Mouse (Mus musculus) cerebellum, adult 9-10 months (tissue): ENCODE measurements around the gene Slc1a3.
A peak's percentile ranks its signal among the peaks of the same experiment; 100 is the strongest.

ENCODE experiments used
- DNase-seq: peaks from one replicate; pipeline ENCODE4 v3.0.0; 2022

Slc1a3 gene

DNA sequence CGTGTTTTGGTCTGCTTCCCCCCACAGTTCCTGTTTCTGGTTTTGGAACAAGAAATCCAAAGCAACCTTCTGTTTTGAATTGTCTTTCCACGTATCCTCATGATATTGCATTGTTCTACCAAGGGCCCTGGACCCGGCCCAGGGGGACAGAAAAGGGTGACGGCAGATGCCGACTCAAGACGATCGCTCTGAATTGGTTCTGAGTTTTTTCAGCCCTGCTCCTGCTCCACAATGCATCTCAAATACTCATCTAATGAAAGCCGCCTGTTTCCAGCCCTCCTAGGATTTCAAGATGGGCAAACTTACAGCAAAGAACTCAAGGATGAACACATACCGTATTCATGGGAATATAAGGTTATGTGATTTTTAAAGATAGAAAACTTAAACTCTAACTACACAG lies 55.3 kb downstream of the Slc1a3 start:
- DNase-seq: no peak

DNA sequence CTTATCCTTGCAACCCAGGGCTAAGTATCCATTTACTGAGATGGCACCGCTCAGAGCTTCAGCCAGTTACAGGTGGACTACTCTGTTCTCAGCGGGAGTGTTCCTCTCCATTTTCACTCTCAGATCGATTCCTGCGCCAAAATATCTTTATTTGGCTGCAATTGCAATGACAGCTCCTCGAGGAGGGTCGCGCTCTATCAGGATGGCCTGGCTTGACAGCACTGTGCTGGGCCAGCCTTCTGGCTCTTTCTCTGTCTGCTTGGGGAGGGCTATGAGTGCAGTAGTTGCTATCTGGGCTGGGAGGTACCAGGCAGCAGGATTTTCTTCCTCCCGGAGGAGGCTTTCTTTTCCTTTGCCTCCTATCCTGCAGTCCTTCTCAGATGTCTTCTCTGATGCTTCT lies 57.9 kb downstream of the Slc1a3 start:
- DNase-seq: no peak

GRCm38 (mm10) chr15:8643997-8644692 lies 66.4 kb downstream of the Slc1a3 start:
- no peak for DNase-seq

DNA sequence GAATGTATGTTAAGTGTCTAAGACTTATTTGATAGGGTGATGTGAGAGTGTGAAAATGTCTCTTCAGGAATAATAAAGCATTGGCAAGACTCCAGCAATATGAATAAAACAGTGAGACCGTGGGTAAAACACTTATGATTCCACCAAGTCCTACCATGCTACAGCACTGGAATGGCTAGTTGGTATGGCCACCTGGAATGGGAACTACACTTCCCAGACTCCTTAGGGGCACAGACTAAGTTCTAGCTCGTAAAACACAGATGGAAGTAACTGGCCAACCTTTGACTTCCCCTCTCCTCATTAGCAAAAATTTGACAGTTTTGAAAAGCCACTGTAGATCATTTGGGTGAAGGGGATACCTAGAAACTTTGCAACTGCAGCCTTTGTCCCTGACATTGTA lies 70.7 kb downstream of the Slc1a3 start:
- DNase-seq: no peak

DNA sequence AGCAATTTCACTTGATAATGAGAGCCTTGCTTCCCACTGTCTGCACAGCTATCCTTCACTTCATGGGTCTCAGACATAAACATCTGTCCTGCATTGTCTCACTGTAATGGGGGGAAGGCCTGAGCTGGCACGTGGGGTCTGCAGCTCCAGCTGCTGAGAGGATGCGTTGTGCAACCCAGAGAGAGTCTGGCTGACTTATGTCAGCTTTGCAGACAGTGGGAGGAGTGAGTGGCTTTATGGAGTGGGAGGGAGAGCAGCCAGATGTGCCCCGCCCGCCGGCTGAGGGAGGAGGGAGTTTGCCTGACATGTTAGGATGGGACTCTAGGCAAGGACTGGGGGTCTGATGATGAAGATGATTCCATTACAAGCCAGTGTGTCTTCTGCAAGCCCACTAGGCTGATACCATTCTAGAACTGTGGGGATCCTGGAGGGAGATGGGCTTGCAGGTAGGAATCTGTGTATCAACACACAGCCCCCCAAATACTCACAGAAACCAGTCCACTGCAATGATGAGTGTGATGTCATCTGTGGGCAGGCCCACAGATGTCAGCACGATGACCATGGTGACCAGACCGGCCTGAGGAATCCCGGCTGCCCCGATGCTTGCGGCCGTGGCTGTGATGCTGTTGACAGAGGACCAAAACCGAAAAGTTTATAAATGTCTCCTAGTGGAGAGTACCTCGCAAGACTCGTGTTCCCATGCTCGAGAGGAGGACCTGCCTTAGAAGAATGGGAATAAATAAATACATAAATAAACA lies 71.8 kb downstream of the Slc1a3 start:
- no peak for DNase-seq

- no peak for DNase-seq
Observed at GRCm38 (mm10) chr15:8637283-8637682, 73.3 kb downstream of the Slc1a3 start.

DNA sequence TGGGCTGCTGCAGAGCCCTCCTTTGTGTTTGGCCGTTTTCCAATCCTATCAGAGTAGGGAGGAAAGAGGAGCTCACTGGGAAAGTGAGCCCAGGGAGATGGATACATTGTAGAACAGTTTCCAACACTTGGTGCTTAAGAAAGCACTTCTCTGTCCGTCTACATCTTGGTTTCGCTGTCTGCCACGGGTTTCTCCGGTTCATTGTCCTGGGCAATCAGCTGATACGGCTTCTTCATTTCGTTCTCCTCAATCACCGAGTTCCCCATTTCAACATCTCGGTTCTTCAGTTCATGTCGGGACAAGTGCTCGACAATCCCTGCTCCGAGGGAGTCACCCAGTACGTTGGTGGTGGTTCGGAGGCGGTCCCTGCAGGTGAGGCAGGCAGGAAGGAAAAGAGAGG lies 74.6 kb downstream of the Slc1a3 start:
- no peak for DNase-seq

DNA sequence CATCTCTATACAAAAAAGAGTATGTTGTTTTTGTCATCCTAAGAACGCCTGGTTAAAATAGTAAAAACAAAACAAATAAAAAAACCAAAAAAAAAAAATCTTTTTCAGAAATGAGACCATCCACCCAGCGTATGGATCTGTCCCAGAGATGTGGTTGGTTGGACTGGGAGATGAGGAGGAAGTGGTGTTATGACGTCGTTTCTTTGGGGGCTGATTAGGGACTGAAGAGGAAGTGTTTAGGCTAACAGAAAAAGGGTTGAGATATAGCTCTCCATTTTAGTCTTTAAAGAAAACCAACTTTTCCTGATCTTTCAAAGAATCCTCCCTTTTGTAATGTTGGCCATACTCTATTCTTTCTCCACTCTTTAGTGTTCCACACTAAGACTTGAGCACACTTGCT lies 75.8 kb downstream of the Slc1a3 start:
- DNase-seq: no peak

DNA sequence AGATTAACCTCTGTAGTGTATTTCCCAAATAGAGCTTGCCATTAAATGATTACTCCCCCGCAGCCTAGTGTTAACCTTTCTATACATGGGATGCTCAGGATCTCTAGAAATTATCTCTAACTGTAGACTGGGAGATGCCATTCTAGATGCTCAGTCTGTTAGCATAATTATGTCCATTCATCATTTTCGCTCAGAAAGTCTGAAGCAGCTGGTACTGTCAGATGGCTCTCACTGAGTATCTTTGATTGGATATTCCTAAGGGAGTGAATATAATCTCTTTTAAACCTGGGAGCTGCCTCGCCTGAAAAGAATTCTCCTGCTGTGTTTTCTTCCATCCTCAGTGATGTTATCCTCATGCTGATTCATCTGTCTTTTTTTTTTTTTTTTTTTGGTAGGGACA lies 76.2 kb downstream of the Slc1a3 start:
- DNase-seq: no peak

- DNase-seq: peak; percentile 64
Observed at GRCm38 (mm10) chr15:8633375-8633774, 77.2 kb downstream of the Slc1a3 start.

DNA sequence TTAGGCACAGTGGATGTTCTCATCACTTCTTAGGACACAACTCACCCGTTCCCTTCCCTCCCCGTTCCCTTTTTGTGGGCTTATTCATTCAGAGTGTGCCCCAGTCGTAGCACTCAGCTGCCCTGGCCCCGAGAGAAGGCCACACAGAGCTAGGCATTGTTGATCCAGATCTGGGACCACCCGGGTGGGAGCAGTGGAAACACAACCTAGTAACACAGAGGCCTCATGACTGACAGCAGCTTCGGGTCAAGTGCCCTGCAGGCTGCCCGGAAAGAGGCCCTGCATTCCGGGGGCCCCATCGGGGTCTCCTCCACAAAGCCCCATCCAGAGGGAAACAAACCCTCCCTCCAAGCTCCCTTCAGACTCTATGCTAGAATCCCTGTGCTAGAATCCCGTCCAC lies 78.2 kb downstream of the Slc1a3 start:
- DNase-seq: peak; percentile 25

DNA sequence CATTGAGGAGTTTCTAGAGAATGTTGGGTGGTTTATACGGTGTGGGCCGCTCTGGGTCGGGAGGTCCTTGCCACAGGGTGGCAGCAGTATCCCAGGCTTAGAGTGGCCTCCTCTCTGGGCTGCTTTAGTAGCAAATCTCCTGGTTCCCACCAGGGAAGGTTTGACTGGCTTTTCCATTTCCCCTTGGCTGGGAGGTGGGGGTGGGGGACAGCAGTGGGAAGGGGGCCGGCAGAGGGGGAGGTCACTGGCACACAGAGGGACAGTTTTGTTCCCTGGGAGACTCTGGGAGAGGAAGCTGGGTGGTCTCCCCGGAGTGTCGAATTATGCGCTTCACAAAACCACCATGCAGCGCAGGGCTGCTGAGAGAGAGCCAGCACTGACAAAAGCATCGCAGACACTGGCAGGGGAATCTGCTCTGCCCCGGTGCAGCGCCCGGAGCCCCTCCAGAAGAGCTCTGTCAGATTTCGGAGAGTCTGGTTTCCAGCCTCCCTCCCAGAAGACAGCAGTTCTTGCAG lies 81.2 kb downstream of the Slc1a3 start:
- peak; percentile 81 for DNase-seq

DNA sequence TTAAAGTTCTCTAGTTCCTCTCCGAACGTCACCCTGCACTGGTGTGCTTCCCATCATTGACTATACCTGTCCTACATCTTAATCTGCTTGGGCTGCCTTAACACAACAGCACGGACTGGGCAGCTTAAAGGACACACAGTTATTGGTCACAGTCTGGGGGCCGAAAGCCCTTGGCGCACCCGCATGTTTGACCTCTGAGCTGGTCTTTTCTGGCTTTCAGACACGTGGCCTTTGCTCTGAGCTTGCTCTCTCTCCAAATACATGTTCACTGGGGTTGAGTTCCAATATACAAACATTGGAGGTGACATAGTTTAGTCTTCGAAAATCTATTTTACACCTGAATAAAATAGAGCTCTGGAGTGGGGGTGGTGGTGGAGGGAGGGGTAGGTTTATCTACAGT lies 82.4 kb downstream of the Slc1a3 start:
- peak; percentile 25 for DNase-seq

DNA sequence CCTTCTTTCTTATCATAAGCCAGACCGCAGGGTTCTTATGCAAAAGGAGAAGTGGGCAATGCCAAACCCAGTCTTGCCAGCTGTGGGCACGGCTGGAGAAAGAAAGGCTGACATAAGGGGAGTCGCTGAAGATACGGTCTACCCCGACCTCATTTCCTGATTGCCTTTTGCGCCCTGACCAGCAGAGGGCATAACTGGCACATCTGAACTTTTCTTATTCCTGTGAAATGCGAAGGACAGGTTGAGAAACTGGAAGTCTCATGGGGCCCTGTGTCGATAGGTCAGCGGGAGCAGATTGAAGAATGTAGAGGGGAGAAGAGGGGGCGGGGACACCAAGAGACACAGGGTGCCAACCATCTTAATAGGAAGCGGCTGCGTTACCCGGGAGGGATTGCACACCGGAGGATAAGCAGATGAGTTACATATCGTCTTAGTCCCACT lies 83.4 kb downstream of the Slc1a3 start:
- DNase-seq: peak; percentile 78

DNA sequence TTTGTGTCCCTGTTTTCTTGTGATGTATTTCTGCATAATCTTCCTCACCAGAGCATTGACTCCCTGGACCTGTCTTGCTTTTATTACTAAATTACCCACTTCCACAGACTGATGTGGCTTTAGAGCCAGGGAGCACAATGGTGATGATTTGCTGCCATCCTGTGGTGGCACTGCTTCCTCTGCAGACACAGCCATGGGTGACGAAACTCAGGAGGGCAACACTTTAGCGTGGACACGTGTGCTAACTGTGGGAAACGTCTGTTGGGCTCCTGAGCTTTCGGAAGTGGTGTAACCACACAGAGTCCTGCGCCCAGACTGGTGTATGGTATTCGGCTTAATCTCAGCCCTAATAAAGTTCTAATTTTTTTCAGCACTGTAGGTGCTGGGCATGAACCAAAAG lies 85.2 kb downstream of the Slc1a3 start:
- peak; percentile 22 for DNase-seq

- DNase-seq: no peak
Observed at GRCm38 (mm10) chr15:8623879-8624278, 86.7 kb downstream of the Slc1a3 start.

DNA sequence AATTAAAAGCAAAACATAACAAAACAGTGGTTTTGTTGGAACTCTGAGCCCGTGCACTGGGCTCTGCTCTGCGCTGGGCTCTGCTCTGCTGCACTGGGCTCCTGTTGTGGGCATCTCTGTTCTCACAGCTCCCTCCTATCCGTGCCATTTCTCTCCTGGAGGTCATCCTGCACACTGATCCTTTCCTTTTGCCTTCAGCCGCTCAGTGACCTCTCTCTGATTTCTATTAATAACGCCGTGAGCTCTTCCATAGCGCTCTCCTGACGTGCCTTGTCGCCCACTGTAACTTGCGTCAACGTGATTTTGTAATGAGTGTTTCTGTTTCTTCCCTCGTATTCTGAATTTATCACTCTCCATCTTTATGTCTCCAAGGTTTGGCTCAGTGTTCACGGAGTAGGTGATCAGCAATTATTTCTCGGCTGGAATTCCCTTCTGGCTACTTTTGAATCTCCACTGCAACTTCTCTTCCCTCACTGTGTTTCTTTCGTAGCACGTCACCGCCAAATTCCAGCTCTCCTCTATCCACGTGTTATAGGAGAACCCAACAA lies 91.0 kb downstream of the Slc1a3 start:
- DNase-seq: no peak

- no peak for DNase-seq
Observed at GRCm38 (mm10) chr15:8616290-8616689, 94.3 kb downstream of the Slc1a3 start.

GRCm38 (mm10) chr15:8615511-8616224 lies 94.9 kb downstream of the Slc1a3 start:
- DNase-seq: no peak

DNA sequence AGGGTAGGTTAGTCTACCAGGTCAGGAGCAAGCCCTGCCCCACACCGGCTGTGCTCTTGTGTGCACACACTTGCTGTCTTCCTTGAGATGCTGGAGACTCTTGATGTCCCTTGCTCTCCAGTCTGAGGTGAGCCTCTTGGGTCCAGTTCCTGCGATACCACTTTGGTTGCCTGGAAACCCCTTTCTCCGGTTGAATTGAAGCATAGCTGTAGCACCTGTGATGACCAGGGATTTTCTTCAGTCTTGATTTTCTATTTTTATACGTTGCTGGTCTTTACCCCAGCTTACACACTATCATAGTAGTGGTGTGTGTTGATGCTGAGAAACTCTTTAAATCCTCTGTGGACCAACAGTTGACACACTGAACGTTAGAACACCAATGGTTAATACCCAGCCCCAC lies 95.9 kb downstream of the Slc1a3 start:
- DNase-seq: no peak

DNA sequence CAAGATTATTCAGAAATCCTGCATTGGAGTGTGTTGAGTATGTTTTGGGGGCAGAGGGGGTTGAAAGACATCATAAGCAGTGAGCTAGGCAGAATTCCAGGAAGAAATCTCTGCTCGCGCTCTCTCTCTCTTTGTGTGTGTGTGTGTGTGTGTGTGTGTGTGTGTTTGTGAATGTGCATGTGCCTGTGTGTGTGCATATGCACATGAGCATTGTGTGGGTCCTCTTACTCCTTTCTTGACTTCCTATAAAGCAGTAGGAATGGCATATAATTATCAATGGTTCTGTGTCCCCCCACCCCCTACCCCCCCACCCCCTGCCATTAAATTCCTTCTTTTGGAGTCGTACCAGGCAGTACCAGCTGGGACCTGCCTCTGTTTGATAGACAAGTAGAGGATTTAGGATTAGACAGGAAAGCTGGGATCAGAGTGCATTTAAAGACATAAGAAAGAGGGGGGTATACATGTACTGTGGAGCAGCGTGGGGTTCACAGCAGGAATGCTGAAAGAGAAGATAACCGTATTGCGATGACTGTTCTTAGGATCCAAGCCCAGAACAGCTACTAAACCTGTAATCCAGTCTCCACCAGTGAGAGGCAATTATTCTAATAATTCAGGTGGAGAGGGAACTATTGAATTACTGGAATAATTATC lies 104.9 kb downstream of the Slc1a3 start:
- no peak for DNase-seq

GRCm38 (mm10) chr15:8602362-8602761 lies 108.2 kb downstream of the Slc1a3 start:
- DNase-seq: no peak
